Mouse (Mus musculus) forebrain, embryonic 16.5 days (tissue): ENCODE data around the gene Whrn. TPM values are rescaled to one million over a fixed set of nuclear protein-coding genes. Genes with fewer than 3 reads are reported as not detected.

Experiments
- ATAC-seq: fragments of 200-750 bp; cut with Nextera tagmentation; 2 replicates; pipeline ENCODE4 v1.8.0; 2017; ENCODE audit warnings: mild to moderate bottlenecking, moderate library complexity
- H3K27ac ChIP-seq: fragments of 300-500 bp; sonication (generic); 2 replicates; pipeline ENCODE4 v1.5.1; 2014; ENCODE audit warnings: low read length, control low read depth
- H3K27me3 ChIP-seq: fragments of 300-500 bp; sonication (generic); replicated peaks from 2 replicates; pipeline ENCODE4 v1.6.1; 2014; ENCODE audit warnings: low read length; ENCODE audit not compliant: control insufficient read depth, insufficient read depth
- H3K36me3 ChIP-seq: fragments of 300-500 bp; sonication (generic); 2 replicates; pipeline ENCODE4 v1.6.1; 2014; ENCODE audit not compliant: control insufficient read depth, insufficient read depth
- H3K4me1 ChIP-seq: fragments of 300-500 bp; sonication (generic); replicated peaks from 2 replicates; pipeline ENCODE4 v1.6.1; 2014; ENCODE audit warnings: low read length; ENCODE audit not compliant: control insufficient read depth, insufficient read depth
- H3K4me2 ChIP-seq: fragments of 300-500 bp; sonication (generic); 2 replicates; pipeline ENCODE4 v1.6.1; 2014; ENCODE audit warnings: mild to moderate bottlenecking, low read length, control low read depth
- H3K4me3 ChIP-seq: fragments of 300-500 bp; sonication (generic); replicated peaks from 2 replicates; pipeline ENCODE4 v1.5.1; 2014; ENCODE audit warnings: mild to moderate bottlenecking, low read length, control low read depth
- H3K9ac ChIP-seq: fragments of 300-500 bp; sonication (generic); replicated peaks from 2 replicates; pipeline ENCODE4 v1.6.1; 2014; ENCODE audit warnings: low read depth, low read length, control low read depth
- H3K9me3 ChIP-seq: fragments of 300-500 bp; sonication (generic); 2 replicates; pipeline ENCODE4 v1.6.1; 2016; ENCODE audit warnings: low read length; ENCODE audit not compliant: control insufficient read depth
- WGBS: fragments of 180-500 bp; shearing (Covaris S2); extraction: QIAGEN DNeasy Blood & Tissue Kit; methylation state at CpG from one replicate; pipeline ENCODE4 v1.1.7; 2014; 5-methylcytosine and 5-hydroxymethylcytosine counted together
- polyA plus RNA-seq: library from polyadenylated mRNA; unstranded; fragments of >200 nt; fragmentation: Nextera tagmentation; extraction: Ambion mirVana; gene quantifications from 2 replicates; pipeline ENCODE4 v1.2.1, GENCODE M21; 2015

Whrn gene
- polyA plus RNA-seq, 1 experiment from 2014 or later, result 6.4 TPM

GRCm38 (mm10) chr4:63496312-63496711, 521 bp upstream of the Whrn start:
- peak; percentile 16 for ATAC-seq
- H3K27ac ChIP-seq, result no peak overlapping the region
- 17% methylated on average over 5 of the region's 6 CpGs for WGBS

GRCm38 (mm10) chr4:63494967-63495914, 550 bp downstream of the Whrn start:
- Histone ChIP-seq H3K4me3 (peak overlapping the region; percentile 72), H3K9me3 (no peaks in the 10 kb centered on the region), H3K36me3 (no peaks in the 10 kb centered on the region), H3K4me1 (peaks cover 27% of the 10 kb centered on the region), H3K27ac (no peak overlapping the region), H3K27me3 (peaks cover 4% of the 10 kb centered on the region; the same call in 1 of the 2 replicates), H3K4me2 (peak overlapping the region; percentile 80), H3K9ac (peak overlapping the region; percentile 67)
- ATAC-seq, result peak; percentile 58
- under 1% methylated on average over 102 of the region's 107 CpGs for WGBS

More at GRCm38 (mm10) chr4:63496312-63496711, 521 bp upstream of the Whrn start:
- no peaks in the 10 kb centered on the region for H3K9me3 ChIP-seq
- peak overlapping the region; percentile 72 for H3K4me3 ChIP-seq
- H3K4me2 ChIP-seq, result peak overlapping the region; percentile 80
- peaks cover 27% of the 10 kb centered on the region for H3K4me1 ChIP-seq
- H3K36me3 ChIP-seq, result no peaks in the 10 kb centered on the region
- peak overlapping the region; percentile 67 for H3K9ac ChIP-seq
- peaks cover 4% of the 10 kb centered on the region; the same call in 1 of the 2 replicates for H3K27me3 ChIP-seq

- no peak; the same call in 1 of the 2 replicates for ATAC-seq
- WGBS, result 3% methylated on average over 43 of the region's 43 CpGs
- H3K4me3 ChIP-seq, result peak overlapping the region; percentile 72
Observed at GRCm38 (mm10) chr4:63494401-63494966, 1.3 kb downstream of the Whrn start.

GRCm38 (mm10) chr4:63493351-63494121, 2.3 kb downstream of the Whrn start:
- peaks cover 30% of the 10 kb centered on the region for H3K4me1 ChIP-seq
- peak overlapping the region; percentile 24 for H3K4me3 ChIP-seq
- peaks cover 4% of the 10 kb centered on the region; the same call in 1 of the 2 replicates for H3K27me3 ChIP-seq
- H3K36me3 ChIP-seq, result no peaks in the 10 kb centered on the region
- no peak for ATAC-seq
- H3K9ac ChIP-seq, result no peak overlapping the region
- H3K27ac ChIP-seq, result no peak overlapping the region
- 37% methylated on average over 9 of the region's 9 CpGs for WGBS
- H3K4me2 ChIP-seq, result peak overlapping the region; percentile 80
- H3K9me3 ChIP-seq, result no peaks in the 10 kb centered on the region

More at GRCm38 (mm10) chr4:63494401-63494966, 1.3 kb downstream of the Whrn start:
- no peaks in the 10 kb centered on the region for H3K36me3 ChIP-seq
- no peak overlapping the region for H3K27ac ChIP-seq
- peaks cover 30% of the 10 kb centered on the region for H3K4me1 ChIP-seq
- peaks cover 4% of the 10 kb centered on the region; the same call in 1 of the 2 replicates for H3K27me3 ChIP-seq
- H3K9me3 ChIP-seq, result no peaks in the 10 kb centered on the region
- peak overlapping the region; percentile 67 for H3K9ac ChIP-seq
- H3K4me2 ChIP-seq, result peak overlapping the region; percentile 80

GRCm38 (mm10) chr4:63491521-63491920, 4.3 kb downstream of the Whrn start:
- no peak overlapping the region for H3K4me3 ChIP-seq
- H3K4me2 ChIP-seq, result no peak overlapping the region
- ATAC-seq, result no peak
- 70% methylated on average over 6 of the region's 6 CpGs for WGBS
- peaks cover 30% of the 10 kb centered on the region for H3K4me1 ChIP-seq
- no peaks in the 10 kb centered on the region for H3K27me3 ChIP-seq
- no peak overlapping the region for H3K9ac ChIP-seq
- H3K27ac ChIP-seq, result no peak overlapping the region
- no peaks in the 10 kb centered on the region for H3K36me3 ChIP-seq
- H3K9me3 ChIP-seq, result no peaks in the 10 kb centered on the region

- H3K27me3 ChIP-seq, result no peaks in the 10 kb centered on the region
- no peak for ATAC-seq
- WGBS, result 22% methylated on average over 3 of the region's 3 CpGs
- H3K9me3 ChIP-seq, result no peaks in the 10 kb centered on the region
- H3K4me3 ChIP-seq, result no peak overlapping the region
- peaks cover 21% of the 10 kb centered on the region for H3K4me1 ChIP-seq
- H3K4me2 ChIP-seq, result no peak overlapping the region
- H3K36me3 ChIP-seq, result no peaks in the 10 kb centered on the region
- no peak overlapping the region for H3K9ac ChIP-seq
- H3K27ac ChIP-seq, result no peak overlapping the region
Observed at GRCm38 (mm10) chr4:63490146-63490545, 5.6 kb downstream of the Whrn start.

- Histone ChIP-seq H3K27ac (no peak overlapping the region), H3K9ac (no peak overlapping the region), H3K9me3 (no peaks in the 10 kb centered on the region), H3K4me3 (no peak overlapping the region), H3K4me2 (no peak overlapping the region), H3K4me1 (peaks cover 19% of the 10 kb centered on the region), H3K27me3 (no peaks in the 10 kb centered on the region), H3K36me3 (no peaks in the 10 kb centered on the region)
- 43% methylated on average over 10 of the region's 10 CpGs for whole genome bisulfite sequencing
- ATAC-seq, result no peak
Observed at GRCm38 (mm10) chr4:63489676-63490075, 6.1 kb downstream of the Whrn start.

GRCm38 (mm10) chr4:63487916-63488315, 7.9 kb downstream of the Whrn start:
- Histone ChIP-seq H3K27me3 (no peaks in the 10 kb centered on the region), H3K9me3 (no peaks in the 10 kb centered on the region), H3K27ac (no peak overlapping the region), H3K36me3 (no peaks in the 10 kb centered on the region), H3K9ac (no peak overlapping the region), H3K4me2 (no peak overlapping the region), H3K4me1 (peaks cover 3% of the 10 kb centered on the region), H3K4me3 (no peak overlapping the region)
- no peak for ATAC-seq
- WGBS, result 86% methylated on average over 2 of the region's 2 CpGs

GRCm38 (mm10) chr4:63487256-63487655, 8.5 kb downstream of the Whrn start:
- H3K4me1 ChIP-seq, result peaks cover 3% of the 10 kb centered on the region; the same call in 1 of the 2 replicates
- no peaks in the 10 kb centered on the region for H3K27me3 ChIP-seq
- no peak overlapping the region for H3K4me2 ChIP-seq
- no peak overlapping the region for H3K4me3 ChIP-seq
- no peaks in the 10 kb centered on the region for H3K36me3 ChIP-seq
- no peak overlapping the region for H3K27ac ChIP-seq
- H3K9ac ChIP-seq, result no peak overlapping the region
- H3K9me3 ChIP-seq, result no peaks in the 10 kb centered on the region
- ATAC-seq, result no peak
- WGBS, result 63% methylated on average over 6 of the region's 6 CpGs
